Mouse (Mus musculus) G1E (cell line): ENCODE measurements around the gene Zfp277. TPM values are rescaled to one million over a fixed set of nuclear protein-coding genes. Genes with fewer than 3 reads are reported as not detected.

Experiments
- ATAC-seq: 2 replicates; pipeline ENCODE4 v1.8.0; 2016; ENCODE audit warnings: mild to moderate bottlenecking; ENCODE audit not compliant: insufficient number of reproducible peaks, poor library complexity, low FRiP score, severe bottlenecking; ENCODE audit errors: extremely low read depth
- DNase-seq: peaks from one replicate; pipeline ENCODE4 v3.0.0; 2012; ENCODE audit warnings: low spot score
- H3K27me3 ChIP-seq: 2 replicates; pipeline ENCODE4 v1.6.1; 2012; ENCODE audit warnings: mild to moderate bottlenecking, low read length, inconsistent platforms; ENCODE audit not compliant: insufficient read depth
- H3K36me3 ChIP-seq: replicated peaks from 2 replicates; pipeline ENCODE3; 2012; ENCODE audit warnings: mild to moderate bottlenecking, inconsistent platforms
- H3K4me1 ChIP-seq: 2 replicates; pipeline ENCODE4 v1.6.1; 2012; ENCODE audit warnings: low read depth, low read length, inconsistent platforms, mixed read lengths; ENCODE audit not compliant: insufficient read depth
- H3K4me3 ChIP-seq: 2 replicates; pipeline ENCODE4 v1.5.1; 2012; ENCODE audit warnings: low read depth, mild to moderate bottlenecking, inconsistent platforms, low read length, moderate library complexity, mixed read lengths
- H3K9me3 ChIP-seq: replicated peaks from 2 replicates; pipeline ENCODE4 v1.6.1; 2012; ENCODE audit warnings: inconsistent platforms
- CTCF ChIP-seq: IDR thresholded peaks from 2 replicates; pipeline ENCODE4 v1.5.1; 2012; ENCODE audit warnings: low read depth, low read length, inconsistent platforms, mixed read lengths
- GATA1 ChIP-seq: IDR thresholded peaks from 2 replicates; pipeline ENCODE4 v1.6.1; 2012; ENCODE audit warnings: borderline replicate concordance, low read length, inconsistent platforms, mixed read lengths
- GATA2 ChIP-seq: IDR thresholded peaks from 2 replicates; pipeline ENCODE4 v1.6.1; 2012; ENCODE audit warnings: low read depth, low read length, inconsistent platforms, borderline replicate concordance
- POLR2AphosphoS5 ChIP-seq: IDR thresholded peaks from 2 replicates; pipeline ENCODE4 v1.6.1; 2012; ENCODE audit warnings: low read depth, low read length, inconsistent platforms; ENCODE audit not compliant: insufficient replicate concordance
- TAL1 ChIP-seq: conservative IDR thresholded peaks from 2 replicates; pipeline ENCODE4 v1.6.1; 2012; ENCODE audit warnings: low read depth, low read length, inconsistent platforms, mixed read lengths
- polyA plus RNA-seq: library from polyadenylated mRNA; stranded (reverse); fragments of >175 nt; gene quantifications from 2 replicates; pipeline ENCODE4 v1.2.3, GENCODE M21; 2012
- total RNA-seq, 2 experiments: library from RNA; stranded (forward) in 1 of 2; stranded (reverse) in 1 of 2; fragments of 200-1000 nt in 1 of 2; fragments of >200 nt in 1 of 2; fragmentation: Nextera tagmentation in 1 of 2; gene quantifications; 2 replicates each; pipeline ENCODE4 v1.2.3; 2014 to 2017

The Zfp277 gene
- total and polyA plus RNA-seq, 3 experiments, result 5.6 to 57.6 (median 56.5) TPM

- Histone ChIP-seq H3K36me3 (peaks cover 12% of the 10 kb centered on the region), H3K9me3 (peaks cover 2% of the 10 kb centered on the region), H3K4me3 (no peak overlapping the region), H3K27me3 (no peaks in the 10 kb centered on the region), H3K4me1 (no peaks in the 10 kb centered on the region)
- ATAC-seq (no peak), DNase-seq (no peak)
- no peak for TF ChIP-seq CTCF
- TF ChIP-seq POLR2AphosphoS5, result no peak
- TF ChIP-seq GATA1, result no peak
- TF ChIP-seq GATA2, result no peak
- no peak for TF ChIP-seq TAL1
Observed at GRCm38 (mm10) chr12:40392869-40393268, 52.8 kb downstream of the Zfp277 start.

GRCm38 (mm10) chr12:40391262-40391661 is 54.4 kb downstream of the Zfp277 start:
- Histone ChIP-seq H3K4me3 (no peak overlapping the region), H3K9me3 (no peaks in the 10 kb centered on the region), H3K36me3 (peaks cover 13% of the 10 kb centered on the region), H3K27me3 (no peaks in the 10 kb centered on the region), H3K4me1 (no peaks in the 10 kb centered on the region)
- no peak for DNase-seq
- ATAC-seq, result no peak
- no peak for TF ChIP-seq TAL1
- no peak for TF ChIP-seq GATA2
- no peak for TF ChIP-seq GATA1
- TF ChIP-seq CTCF, result no peak
- TF ChIP-seq POLR2AphosphoS5, result no peak

GRCm38 (mm10) chr12:40387786-40388185 is 57.9 kb downstream of the Zfp277 start:
- Histone ChIP-seq H3K9me3 (no peaks in the 10 kb centered on the region), H3K4me1 (no peaks in the 10 kb centered on the region), H3K27me3 (no peaks in the 10 kb centered on the region), H3K4me3 (no peak overlapping the region), H3K36me3 (peaks cover 9% of the 10 kb centered on the region)
- ATAC-seq (no peak), DNase-seq (no peak)
- TF ChIP-seq GATA1 (no peak), TAL1 (no peak), CTCF (no peak), POLR2AphosphoS5 (no peak), GATA2 (no peak)

GRCm38 (mm10) chr12:40385301-40385700 is 60.4 kb downstream of the Zfp277 start:
- Histone ChIP-seq H3K9me3 (no peaks in the 10 kb centered on the region), H3K27me3 (no peaks in the 10 kb centered on the region), H3K4me1 (peaks cover 7% of the 10 kb centered on the region), H3K36me3 (peaks cover 16% of the 10 kb centered on the region), H3K4me3 (no peak overlapping the region)
- TF ChIP-seq GATA2 (no peak), POLR2AphosphoS5 (no peak), GATA1 (no peak)
- DNase-seq (no peak), ATAC-seq (no peak)

DNA sequence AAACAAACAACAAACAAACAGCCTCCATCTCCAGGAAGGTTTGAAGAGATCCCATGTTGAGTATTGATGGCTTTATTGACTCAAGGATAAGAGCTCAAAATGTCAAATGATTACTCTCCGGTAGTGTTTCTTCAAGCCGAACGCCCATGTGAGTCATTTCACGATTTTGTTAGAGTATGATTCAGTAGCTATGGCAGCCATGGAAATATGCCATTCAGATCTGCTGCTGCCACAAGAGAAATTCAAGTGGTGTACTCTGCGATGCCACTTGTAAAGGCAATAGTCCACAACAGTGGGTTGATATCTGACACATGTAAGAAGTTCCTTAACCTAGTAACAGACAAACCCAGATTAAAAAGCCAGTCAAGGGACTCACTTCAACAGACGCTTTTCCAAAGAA is 62.0 kb downstream of the Zfp277 start:
- Histone ChIP-seq H3K36me3 (peaks cover 22% of the 10 kb centered on the region), H3K4me1 (peaks cover 15% of the 10 kb centered on the region), H3K9me3 (no peaks in the 10 kb centered on the region), H3K27me3 (no peaks in the 10 kb centered on the region), H3K4me3 (no peak overlapping the region)
- TF ChIP-seq GATA1 (no peak), GATA2 (no peak), POLR2AphosphoS5 (no peak), CTCF (no peak), TAL1 (no peak)
- DNase-seq (no peak), ATAC-seq (no peak)

- TF ChIP-seq GATA2, result no peak
- TF ChIP-seq POLR2AphosphoS5, result no peak
- no peak for TF ChIP-seq TAL1
- no peak for TF ChIP-seq CTCF
Observed at GRCm38 (mm10) chr12:40382539-40382938, 63.2 kb downstream of the Zfp277 start.

GRCm38 (mm10) chr12:40381824-40382223 is 63.9 kb downstream of the Zfp277 start:
- no peaks in the 10 kb centered on the region for H3K27me3 ChIP-seq
- ATAC-seq, result no peak
- peaks cover 15% of the 10 kb centered on the region for H3K4me1 ChIP-seq
- DNase-seq, result no peak
- TF ChIP-seq TAL1, result no peak
- no peak for TF ChIP-seq GATA1
- TF ChIP-seq CTCF, result no peak
- TF ChIP-seq GATA2, result no peak
- TF ChIP-seq POLR2AphosphoS5, result no peak
- peaks cover 26% of the 10 kb centered on the region for H3K36me3 ChIP-seq
- H3K4me3 ChIP-seq, result no peak overlapping the region
- H3K9me3 ChIP-seq, result no peaks in the 10 kb centered on the region

More at GRCm38 (mm10) chr12:40382539-40382938, 63.2 kb downstream of the Zfp277 start:
- Histone ChIP-seq H3K36me3 (peaks cover 28% of the 10 kb centered on the region), H3K9me3 (no peaks in the 10 kb centered on the region), H3K4me1 (peaks cover 15% of the 10 kb centered on the region), H3K27me3 (no peaks in the 10 kb centered on the region), H3K4me3 (no peak overlapping the region)
- ATAC-seq (no peak), DNase-seq (no peak)
